Mouse (Mus musculus) heart, embryonic 11.5 days (tissue): ENCODE data around the gene Zswim1. TPM values are rescaled to one million over a fixed set of nuclear protein-coding genes. Genes with fewer than 3 reads are reported as not detected.

ENCODE experiments used
- ATAC-seq: fragments of 200-750 bp; cut with Nextera tagmentation; replicated peaks from 2 replicates; pipeline ENCODE4 v1.8.0; 2017; ENCODE audit warnings: moderate library complexity; ENCODE audit not compliant: insufficient number of reproducible peaks, low FRiP score, low TSS enrichment
- H3K27ac ChIP-seq: fragments of 300-500 bp; sonication (generic); 2 replicates; pipeline ENCODE4 v1.5.1; 2014; ENCODE audit warnings: mild to moderate bottlenecking, low read depth, low read length
- H3K27me3 ChIP-seq: fragments of 300-500 bp; sonication (generic); 2 replicates; pipeline ENCODE4 v1.6.1; 2014; ENCODE audit warnings: mild to moderate bottlenecking, low read length, mixed read lengths; ENCODE audit not compliant: control insufficient read depth, insufficient read depth
- H3K36me3 ChIP-seq: fragments of 300-500 bp; sonication (generic); 2 replicates; pipeline ENCODE4 v1.6.1; 2014; ENCODE audit warnings: mild to moderate bottlenecking, low read length, moderate library complexity, mixed read lengths; ENCODE audit not compliant: control insufficient read depth, insufficient read depth
- H3K4me1 ChIP-seq: fragments of 300-500 bp; sonication (generic); 2 replicates; pipeline ENCODE4 v1.6.1; 2014; ENCODE audit warnings: low read length; ENCODE audit not compliant: control insufficient read depth, insufficient read depth
- H3K4me2 ChIP-seq: fragments of 300-500 bp; sonication (generic); 2 replicates; pipeline ENCODE4 v1.6.1; 2014; ENCODE audit warnings: mild to moderate bottlenecking, moderate library complexity
- H3K4me3 ChIP-seq: fragments of 300-500 bp; sonication (generic); 2 replicates; pipeline ENCODE4 v1.5.1; 2014; ENCODE audit warnings: low read depth, low read length
- H3K9ac ChIP-seq: fragments of 300-500 bp; sonication (generic); 2 replicates; pipeline ENCODE4 v1.6.1; 2014; ENCODE audit warnings: mild to moderate bottlenecking, low read depth, low read length, moderate library complexity
- H3K9me3 ChIP-seq: fragments of 300-500 bp; sonication (generic); replicated peaks from 2 replicates; pipeline ENCODE4 v1.6.1; 2016; ENCODE audit warnings: low read length; ENCODE audit not compliant: control insufficient read depth
- WGBS: fragments of 180-500 bp; shearing (Covaris S2); extraction: QIAGEN DNeasy Blood & Tissue Kit; methylation state at CpG from one replicate; pipeline ENCODE4 v1.1.7; 2014; ENCODE audit not compliant: insufficient replicate concordance; 5-methylcytosine and 5-hydroxymethylcytosine counted together
- polyA plus RNA-seq: library from polyadenylated mRNA; unstranded; fragments of >200 nt; fragmentation: Nextera tagmentation; extraction: Ambion mirVana; gene quantifications from 2 replicates; pipeline ENCODE4 v1.2.1, GENCODE M21; 2014

The Zswim1 gene
- polyA plus RNA-seq = 11.4 and 11.7 TPM in 2 replicates

DNA sequence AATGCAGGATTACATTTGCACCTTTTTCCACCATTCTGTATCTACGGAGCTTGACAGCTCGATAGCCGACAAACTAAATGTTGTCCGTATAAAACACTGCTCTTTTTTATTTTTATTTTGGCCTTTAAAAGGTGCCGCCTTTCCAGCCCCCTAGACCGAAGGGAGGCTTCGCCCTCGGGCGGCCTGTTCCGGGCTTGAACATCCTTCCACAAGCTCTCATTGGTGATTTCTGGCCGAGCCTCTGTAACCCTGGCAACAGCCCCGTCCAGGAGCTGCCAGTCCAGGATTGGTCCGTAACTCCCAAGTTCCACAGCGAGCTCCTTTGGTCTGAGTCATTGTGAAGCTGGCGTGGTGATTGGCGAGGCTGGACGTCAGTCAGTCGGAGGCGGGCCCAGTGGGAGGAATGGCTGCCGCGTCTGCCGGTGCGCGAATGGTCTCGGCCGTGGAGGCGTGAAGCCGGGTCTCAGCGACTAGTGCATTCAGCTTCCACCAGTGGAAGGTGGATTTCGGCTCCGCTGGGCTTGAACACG lies at the start of gene Zswim1:
Zswim1 (plus strand) TSS at position 51 of the 530 bp plus-strand sequence.
- peaks cover 9% of the 10 kb centered on the region; the same call in 1 of the 2 replicates for H3K36me3 ChIP-seq
- H3K4me2 ChIP-seq = peak within 1 kb of the TSS; percentile 61
- H3K4me1 ChIP-seq = peaks cover 3% of the 10 kb centered on the region
- H3K4me3 ChIP-seq = peak within 1 kb of the TSS; percentile 63
- ATAC-seq = peak; percentile 98
- no peaks in the 10 kb centered on the region for H3K9me3 ChIP-seq
- no peaks in the 10 kb centered on the region for H3K27me3 ChIP-seq
- peak within 1 kb of the TSS; percentile 73 for H3K9ac ChIP-seq
- 2% methylated on average over 32 of the region's 32 CpGs for WGBS
- H3K27ac ChIP-seq = peak within 1 kb of the TSS; percentile 66

DNA sequence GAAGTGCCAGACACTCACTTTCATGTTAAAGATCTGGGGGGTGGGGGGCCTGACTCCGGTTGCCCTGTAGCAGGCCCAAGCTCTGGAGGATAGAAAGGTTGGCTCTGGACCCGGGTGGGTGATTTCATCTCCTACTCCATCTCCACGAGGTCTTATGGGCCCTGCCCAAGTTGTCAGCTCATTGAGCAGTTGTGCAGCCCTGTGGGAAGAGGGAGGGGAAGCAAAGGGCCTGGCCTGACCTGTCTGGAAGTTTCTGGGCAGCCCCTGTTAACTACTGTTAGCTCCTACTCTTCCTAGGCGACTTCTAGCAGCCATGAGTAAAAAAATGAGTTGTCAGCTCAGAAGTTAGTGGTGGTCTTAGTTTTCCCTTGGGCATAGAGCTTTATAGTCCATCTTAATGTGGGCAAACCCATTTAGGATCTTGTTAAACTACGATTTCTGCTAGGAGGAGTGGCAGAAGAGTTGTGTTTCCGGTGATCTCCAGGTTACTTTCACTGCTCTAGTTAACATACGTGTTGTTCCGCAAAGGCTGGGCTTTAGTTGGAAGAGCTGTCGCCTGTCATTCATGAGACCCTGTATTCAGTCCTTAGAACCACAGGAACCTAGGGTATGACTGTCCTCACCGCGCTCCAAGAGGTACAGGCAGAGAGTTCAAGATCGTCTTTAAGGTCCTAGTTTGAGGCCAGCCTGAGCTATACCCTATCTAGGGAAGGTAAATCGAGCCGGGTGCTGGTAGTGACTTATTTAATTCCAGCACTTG lies 49.1 kb upstream of the Zswim1 start:
- no peak overlapping the region for H3K4me2 ChIP-seq

DNA sequence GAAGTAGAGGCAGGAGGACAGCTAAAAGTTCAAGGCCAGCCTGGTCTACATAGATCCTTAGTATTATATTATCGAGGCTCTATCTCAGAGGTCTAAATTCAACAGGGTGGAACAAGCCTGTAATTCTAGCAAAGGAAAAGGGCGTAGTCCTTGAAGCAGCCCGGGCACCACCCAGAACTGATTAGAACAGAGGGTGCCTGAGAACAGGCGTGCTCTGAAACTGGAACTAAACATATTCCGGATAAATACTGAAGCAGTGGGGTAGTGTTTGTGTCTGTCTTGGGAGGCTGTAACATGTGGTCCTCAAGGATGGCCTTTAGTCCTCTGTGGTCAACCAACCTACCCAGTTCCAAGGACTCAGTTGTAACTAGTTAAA lies 48.5 kb upstream of the Zswim1 start:
- WGBS = 69% methylated on average over 5 of the region's 5 CpGs
- Histone ChIP-seq H3K9ac (no peak overlapping the region), H3K27ac (no peak overlapping the region), H3K4me3 (no peak overlapping the region), H3K27me3 (peaks cover 7% of the 10 kb centered on the region), H3K9me3 (no peaks in the 10 kb centered on the region), H3K4me1 (peaks cover 20% of the 10 kb centered on the region), H3K36me3 (peaks cover 13% of the 10 kb centered on the region), H3K4me2 (no peak overlapping the region)
- ATAC-seq = no peak

More for the DNA sequence above, 49.1 kb upstream of the Zswim1 start:
- H3K4me3 ChIP-seq = no peak overlapping the region
- 73% methylated on average over 14 of the region's 14 CpGs for WGBS
- no peak overlapping the region for H3K9ac ChIP-seq
- peaks cover 7% of the 10 kb centered on the region for H3K27me3 ChIP-seq
- H3K27ac ChIP-seq = 0 out of 2 replicates have a peak overlapping the region, but pooled peaks have one; percentile 17
- H3K4me1 ChIP-seq = peaks cover 20% of the 10 kb centered on the region
- no peak for ATAC-seq
- no peaks in the 10 kb centered on the region for H3K9me3 ChIP-seq
- peaks cover 13% of the 10 kb centered on the region for H3K36me3 ChIP-seq

DNA sequence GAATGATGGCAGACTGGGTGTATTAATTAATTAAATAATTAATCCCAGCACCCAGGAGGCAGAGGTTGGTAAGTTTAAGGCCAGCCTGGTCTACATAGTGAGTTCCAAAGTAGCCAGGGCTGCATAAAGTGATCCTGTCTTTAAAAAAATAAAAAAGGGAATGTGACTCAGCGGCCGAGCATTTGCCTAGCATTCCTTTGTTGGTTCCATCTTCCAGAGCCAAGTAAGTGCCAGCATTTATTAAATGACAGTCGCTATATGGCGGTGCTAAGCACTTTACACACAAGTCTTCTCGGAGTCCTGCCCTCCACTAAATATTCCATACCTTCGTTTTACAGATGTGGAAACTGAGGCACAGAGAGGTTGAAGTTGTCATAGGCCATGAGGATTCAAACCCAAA lies 46.4 kb upstream of the Zswim1 start:
- 80% methylated on average over 6 of the region's 6 CpGs for WGBS
- H3K4me3 ChIP-seq = no peak overlapping the region
- ATAC-seq = no peak

DNA sequence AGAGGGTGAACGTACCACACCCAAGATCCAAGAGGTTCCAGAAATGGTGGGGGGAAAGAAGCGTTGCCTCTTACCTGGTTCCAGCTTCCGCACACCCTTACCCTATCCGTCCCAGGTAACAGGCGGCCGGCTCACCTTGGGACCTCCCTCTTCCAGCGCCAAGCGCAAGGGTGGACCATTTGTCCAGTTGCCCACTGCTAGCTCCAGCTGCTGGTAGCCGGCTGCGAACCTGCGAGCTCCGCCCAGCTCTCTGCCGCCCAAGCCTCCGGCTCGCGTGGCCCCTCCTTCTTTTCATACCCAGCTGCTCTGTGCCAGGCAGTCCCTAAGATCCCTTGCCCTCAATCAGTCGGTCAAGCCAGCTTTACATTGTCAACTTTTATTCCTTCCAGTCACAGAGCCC lies 45.7 kb upstream of the Zswim1 start:
- ATAC-seq = no peak
- Histone ChIP-seq H3K36me3 (peaks cover 7% of the 10 kb centered on the region), H3K4me1 (peaks cover 3% of the 10 kb centered on the region), H3K9me3 (no peaks in the 10 kb centered on the region), H3K9ac (no peak overlapping the region), H3K4me2 (no peak overlapping the region), H3K27me3 (peaks cover 7% of the 10 kb centered on the region), H3K4me3 (no peak overlapping the region), H3K27ac (no peak overlapping the region)
- 56% methylated on average over 17 of the region's 17 CpGs for WGBS

More for the DNA sequence above, 46.4 kb upstream of the Zswim1 start:
- Histone ChIP-seq H3K4me1 (peaks cover 10% of the 10 kb centered on the region), H3K9me3 (no peaks in the 10 kb centered on the region), H3K27ac (no peak overlapping the region), H3K9ac (no peak overlapping the region), H3K4me2 (no peak overlapping the region), H3K36me3 (peaks cover 13% of the 10 kb centered on the region), H3K27me3 (peaks cover 7% of the 10 kb centered on the region)

DNA sequence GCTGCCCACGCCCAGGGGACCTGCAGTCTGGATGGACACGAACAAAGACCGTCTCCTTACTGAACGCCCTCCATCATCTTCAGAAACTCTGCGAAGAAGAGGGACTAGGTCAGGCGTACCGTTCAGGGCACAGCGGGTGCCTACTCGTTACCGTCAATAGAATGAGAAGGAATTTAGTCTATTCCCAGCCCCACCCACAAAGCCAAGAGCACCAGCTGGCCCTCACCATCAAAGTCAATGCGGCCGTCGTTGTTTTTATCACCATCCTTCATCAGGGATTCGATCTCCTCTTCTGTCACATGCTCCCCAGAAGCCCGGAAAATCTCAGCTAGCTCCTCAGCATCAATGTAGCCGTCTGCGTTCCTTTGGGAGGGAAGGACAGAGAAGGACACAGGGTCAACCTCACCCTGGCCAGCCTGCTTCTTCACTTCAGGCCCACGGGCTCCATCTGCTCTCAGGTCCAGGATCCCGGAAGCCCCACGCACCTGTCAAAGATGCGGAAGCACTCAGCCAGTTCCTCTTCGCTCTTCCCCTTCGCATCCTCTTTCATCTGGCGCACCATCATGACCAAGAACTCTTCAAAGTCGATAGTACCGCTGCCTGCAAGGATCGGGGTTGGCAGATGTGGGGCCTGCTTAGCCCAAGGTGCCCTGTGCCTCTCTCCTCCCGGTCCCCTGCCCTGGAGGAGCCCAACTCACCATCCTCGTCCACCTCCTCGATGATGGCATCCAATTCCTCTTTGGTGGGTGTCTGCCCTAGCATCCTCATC lies 45.1 kb upstream of the Zswim1 start:
- Histone ChIP-seq H3K4me2 (no peak overlapping the region), H3K27me3 (peaks cover 7% of the 10 kb centered on the region), H3K27ac (no peak overlapping the region), H3K4me3 (no peak overlapping the region), H3K36me3 (peaks cover 2% of the 10 kb centered on the region; the same call in 1 of the 2 replicates), H3K4me1 (no peaks in the 10 kb centered on the region), H3K9ac (no peak overlapping the region), H3K9me3 (no peaks in the 10 kb centered on the region)
- no peak for ATAC-seq
- WGBS = 77% methylated on average over 30 of the region's 30 CpGs

DNA sequence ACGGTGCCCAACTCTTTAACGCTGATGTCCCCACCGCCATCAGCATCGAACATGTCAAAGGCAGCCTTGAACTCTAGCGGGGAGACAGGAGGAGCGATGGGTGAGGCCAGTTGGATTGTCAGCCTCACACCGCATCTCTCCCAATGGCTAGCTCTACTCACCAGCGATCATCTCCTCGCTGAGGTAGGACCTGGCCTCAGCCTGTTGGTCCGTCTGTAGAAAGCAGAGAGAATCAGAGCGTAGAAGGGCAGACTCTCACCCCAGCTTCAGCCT lies 44.5 kb upstream of the Zswim1 start:
- no peak overlapping the region for H3K27ac ChIP-seq
- H3K4me3 ChIP-seq = no peak overlapping the region
- peaks cover 7% of the 10 kb centered on the region for H3K27me3 ChIP-seq
- H3K9ac ChIP-seq = no peak overlapping the region
- no peaks in the 10 kb centered on the region for H3K4me1 ChIP-seq
- H3K36me3 ChIP-seq = peaks cover under 1% of the 10 kb centered on the region; the same call in 1 of the 2 replicates
- ATAC-seq = no peak
- 90% methylated on average over 11 of the region's 11 CpGs for WGBS
- no peaks in the 10 kb centered on the region for H3K9me3 ChIP-seq
- no peak overlapping the region for H3K4me2 ChIP-seq

DNA sequence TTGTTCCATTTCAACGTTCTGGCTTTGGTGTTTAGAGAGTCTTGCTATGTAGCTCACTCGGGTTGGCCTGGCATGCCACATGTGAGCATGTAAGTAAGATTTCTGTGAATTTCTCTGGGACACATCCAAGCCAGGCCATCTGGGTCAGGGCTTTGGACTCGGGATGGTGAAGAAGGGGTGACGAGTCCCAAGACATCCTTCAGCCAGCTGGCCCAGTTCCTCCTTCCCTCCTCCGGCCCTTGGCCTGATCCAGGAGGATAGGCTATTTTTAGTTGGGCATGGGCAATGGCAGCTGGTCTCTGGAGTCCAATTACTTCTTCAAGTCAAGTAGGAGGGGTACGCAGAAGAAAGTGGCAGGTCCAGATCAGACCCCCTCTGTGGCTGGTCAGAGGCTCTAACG lies 43.7 kb upstream of the Zswim1 start:
- Histone ChIP-seq H3K36me3 (no peaks in the 10 kb centered on the region), H3K27ac (no peak overlapping the region), H3K4me1 (no peaks in the 10 kb centered on the region), H3K9ac (no peak overlapping the region), H3K4me2 (no peak overlapping the region), H3K9me3 (no peaks in the 10 kb centered on the region), H3K4me3 (no peak overlapping the region), H3K27me3 (peaks cover 7% of the 10 kb centered on the region)
- 67% methylated on average over 7 of the region's 7 CpGs for WGBS
- ATAC-seq = no peak
